Mouse (Mus musculus): ENCODE data around the gene Gm28308.
A peak's percentile ranks its signal among the peaks of the same experiment; 100 is the strongest.

The Gm28308 gene

DNA sequence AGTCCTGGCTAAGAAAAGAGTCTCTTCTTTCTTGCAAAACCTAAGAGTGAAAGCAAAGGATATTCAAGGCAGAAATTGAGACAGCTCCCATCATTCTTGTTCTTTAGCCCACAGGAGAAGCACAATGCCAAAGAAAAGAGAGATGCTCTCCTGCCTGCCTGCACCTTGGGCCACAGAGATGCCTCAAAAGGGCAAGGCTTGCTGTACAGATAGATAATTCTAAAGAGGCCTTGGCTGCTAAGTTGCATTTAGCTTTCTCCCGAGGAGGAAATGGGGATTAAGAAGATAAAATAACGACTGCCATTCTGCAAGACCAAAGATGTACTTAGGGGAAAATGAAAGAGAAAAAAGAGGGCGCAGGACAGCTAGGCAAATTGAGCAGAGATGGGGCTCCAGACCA lies 33.8 kb upstream of the Gm28308 start:
- no peak for DNase-seq (ENCODE audit: low read depth, low spot score)

DNA sequence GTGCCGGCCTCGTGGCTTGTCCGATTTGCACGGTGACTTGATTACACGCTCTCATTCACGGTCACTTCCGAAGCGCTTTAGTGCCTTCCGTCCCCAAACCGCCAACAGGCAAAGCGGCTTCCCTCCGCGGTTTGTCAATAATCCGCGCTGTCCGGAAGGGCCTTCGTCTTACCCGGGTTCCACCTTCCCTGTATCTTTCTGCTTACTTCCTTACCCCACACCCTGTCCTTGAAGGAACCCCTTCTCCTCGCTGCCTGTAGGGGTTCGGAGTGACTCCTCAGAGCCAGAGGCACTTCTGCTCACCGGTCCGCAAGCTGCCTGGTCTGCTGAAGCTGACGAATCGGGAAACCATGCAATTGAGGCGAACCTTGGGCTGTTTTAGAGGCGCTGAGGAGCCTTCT lies 33.3 kb upstream of the Gm28308 start:
- peak; percentile 49 for DNase-seq (ENCODE audit: low read depth, low spot score)

- DNase-seq (ENCODE audit: low read depth, low spot score) = no peak
Measured at GRCm38 (mm10) chr6:52245757-52246142, 32.6 kb upstream of the Gm28308 start, which contains the start of gene Hoxa11. Gene Hoxa11 (minus strand): TSS chr6:52245810.

DNA sequence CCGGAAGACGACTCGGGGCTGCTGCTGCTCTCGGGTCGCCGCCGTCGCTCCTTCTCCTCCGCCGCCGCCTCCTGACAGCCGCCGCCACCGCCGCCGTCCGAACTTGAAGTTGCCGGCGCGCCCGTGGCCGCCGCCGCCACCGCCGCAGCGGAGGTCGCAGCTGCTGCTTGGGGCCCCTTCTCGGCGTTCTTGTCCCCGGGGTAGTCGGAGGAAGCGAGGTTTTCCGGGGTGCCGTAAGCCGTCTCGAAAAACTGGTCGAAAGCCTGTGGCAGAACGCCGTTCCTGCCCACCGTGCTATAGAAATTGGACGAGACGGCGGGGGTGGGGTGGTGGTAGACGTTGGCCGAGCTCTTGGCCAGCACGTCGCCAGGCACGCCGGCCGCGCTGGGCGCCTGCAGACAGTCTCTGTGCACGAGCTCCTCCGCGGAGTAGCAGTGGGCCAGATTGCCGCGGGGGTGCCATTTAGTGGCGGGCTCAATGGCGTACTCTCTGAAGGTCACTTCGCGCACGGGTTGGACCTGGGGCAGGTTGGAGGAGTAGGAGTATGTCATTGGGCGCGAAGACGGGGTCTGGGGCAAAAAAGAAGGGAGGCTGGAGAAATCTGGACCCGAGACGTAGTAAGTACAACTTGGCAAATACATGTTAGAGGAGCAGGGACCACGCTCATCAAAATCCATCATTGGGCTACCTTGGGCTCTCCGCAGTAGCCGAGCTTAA lies 32.1 kb upstream of the Gm28308 start:
- DNase-seq (ENCODE audit: low read depth, low spot score) = peak; percentile 57

GRCm38 (mm10) chr6:52244471-52245039 lies 31.4 kb upstream of the Gm28308 start:
- no peak for DNase-seq (ENCODE audit: low read depth, low spot score)

- DNase-seq (ENCODE audit: low read depth, low spot score) = peak; percentile 26
Measured at GRCm38 (mm10) chr6:52243681-52244121, 30.6 kb upstream of the Gm28308 start.

GRCm38 (mm10) chr6:52242801-52243332 lies 29.7 kb upstream of the Gm28308 start:
- DNase-seq (ENCODE audit: low read depth, low spot score) = peak; percentile 38

DNA sequence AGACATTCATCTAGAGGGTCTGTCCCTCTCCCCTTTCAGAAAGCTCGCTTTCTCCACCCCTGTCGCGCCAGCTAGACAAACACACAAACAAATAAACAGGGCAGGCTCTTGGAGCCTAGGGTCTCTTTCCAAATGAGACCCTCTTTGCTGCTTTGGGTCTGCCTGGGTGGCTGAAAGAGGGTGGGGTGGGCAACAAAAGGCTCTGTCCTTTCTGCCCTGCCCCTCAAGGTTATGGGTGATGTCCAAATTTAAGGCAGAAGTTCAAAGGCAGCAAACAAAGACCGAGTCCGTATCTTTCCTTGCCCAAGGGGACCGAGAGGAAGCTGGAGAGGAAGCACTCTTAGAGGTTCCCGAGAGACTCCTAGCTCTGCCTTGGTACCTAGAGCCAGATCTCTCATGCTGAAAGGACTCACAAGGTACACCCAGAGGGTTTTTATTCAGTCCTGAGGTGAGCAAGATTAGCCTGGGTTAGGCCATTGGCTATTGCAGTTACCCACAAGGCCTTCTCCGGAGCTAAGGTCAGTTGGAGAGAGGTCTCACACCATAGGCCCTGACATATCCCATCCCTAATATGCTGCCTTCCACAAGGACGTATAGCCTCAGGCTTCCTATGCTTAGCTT lies 28.0 kb upstream of the Gm28308 start:
- DNase-seq (ENCODE audit: low read depth, low spot score) = no peak

- peak; percentile 85 for DNase-seq (ENCODE audit: low read depth, low spot score)
Measured at GRCm38 (mm10) chr6:52240389-52241000, 27.4 kb upstream of the Gm28308 start, which contains the start of gene Hoxa10. Gene Hoxa10 (minus strand): TSS chr6:52240854.

- no peak for DNase-seq (ENCODE audit: low read depth, low spot score)
Measured at GRCm38 (mm10) chr6:52239625-52240388, 26.7 kb upstream of the Gm28308 start.

DNA sequence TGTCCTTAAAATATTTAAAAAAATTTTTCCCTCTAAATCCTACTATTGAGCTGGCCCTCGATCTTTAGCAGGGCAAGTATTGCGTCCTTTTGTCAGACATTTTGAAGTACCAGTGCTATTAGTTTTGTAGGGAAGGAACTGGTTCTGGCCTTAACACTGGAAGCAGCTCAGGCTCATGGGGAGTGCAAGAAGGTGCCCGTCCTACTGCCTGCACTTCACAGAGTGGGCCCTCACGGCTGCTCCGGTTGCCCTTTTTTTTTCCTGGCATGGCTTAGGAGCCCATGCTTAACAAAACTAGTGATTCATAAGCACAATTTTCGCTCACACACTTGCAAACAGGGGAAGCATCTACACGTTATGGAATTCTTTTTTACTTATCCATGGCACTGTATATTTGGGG lies 25.8 kb upstream of the Gm28308 start:
- no peak for DNase-seq (ENCODE audit: low read depth, low spot score)

DNA sequence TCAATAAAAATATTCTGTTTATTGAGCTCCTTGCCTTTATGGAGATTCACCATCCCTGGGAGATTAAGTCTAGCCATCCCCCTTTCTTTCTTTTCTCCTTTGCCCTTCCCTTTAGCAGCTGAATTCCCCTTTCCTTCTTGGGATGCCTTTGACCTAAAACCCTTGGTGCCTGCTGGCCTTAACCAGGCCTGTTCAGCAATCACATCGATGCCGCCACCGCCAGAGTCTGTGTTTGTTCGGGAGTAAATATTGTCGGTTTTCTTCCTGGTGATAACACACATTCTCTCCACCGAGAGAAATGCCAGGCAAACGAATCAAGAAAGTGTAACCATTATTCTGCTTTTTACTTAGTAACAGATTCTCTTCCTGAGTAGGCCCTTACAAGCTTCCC lies 25.0 kb upstream of the Gm28308 start:
- no peak for DNase-seq (ENCODE audit: low read depth, low spot score)

DNA sequence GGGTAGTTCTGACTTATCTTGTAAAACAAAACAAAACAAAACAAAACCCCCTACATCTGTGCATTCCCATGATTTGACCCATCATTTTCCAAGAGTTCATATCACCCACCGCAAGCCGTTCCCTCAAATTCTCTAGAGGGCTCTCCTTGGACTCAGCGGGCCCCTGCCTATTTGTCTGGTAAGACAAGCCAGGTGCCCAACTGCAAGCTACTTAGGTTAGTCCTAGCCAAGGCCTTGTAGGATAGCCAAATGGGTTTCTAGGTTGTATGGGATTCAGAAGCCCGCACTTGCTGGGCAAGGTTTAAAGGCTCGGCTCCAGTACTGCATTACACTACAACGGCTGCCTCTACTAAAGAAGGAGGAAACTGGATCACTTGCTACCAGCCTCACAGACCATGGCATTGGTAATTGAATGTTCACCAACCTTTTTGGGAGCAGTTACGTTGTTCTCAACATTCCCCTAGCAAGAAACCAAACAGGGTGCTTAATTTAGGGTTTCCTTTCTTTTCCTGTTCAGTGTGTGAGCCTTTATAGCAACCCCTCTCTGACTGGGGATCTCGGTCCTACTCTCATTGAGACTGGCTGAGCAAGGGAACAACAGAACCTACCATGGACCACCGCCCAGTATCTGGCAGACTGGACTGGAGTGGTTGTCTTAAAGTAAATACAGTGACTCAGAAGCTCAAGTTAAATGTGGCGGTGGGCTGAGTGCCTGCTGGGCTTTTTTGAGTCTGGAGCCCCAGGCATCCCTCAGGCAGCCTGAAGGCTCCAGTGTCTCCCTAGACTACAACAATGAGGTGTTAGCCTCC lies 24.4 kb upstream of the Gm28308 start:
- DNase-seq (ENCODE audit: low read depth, low spot score) = no peak

DNA sequence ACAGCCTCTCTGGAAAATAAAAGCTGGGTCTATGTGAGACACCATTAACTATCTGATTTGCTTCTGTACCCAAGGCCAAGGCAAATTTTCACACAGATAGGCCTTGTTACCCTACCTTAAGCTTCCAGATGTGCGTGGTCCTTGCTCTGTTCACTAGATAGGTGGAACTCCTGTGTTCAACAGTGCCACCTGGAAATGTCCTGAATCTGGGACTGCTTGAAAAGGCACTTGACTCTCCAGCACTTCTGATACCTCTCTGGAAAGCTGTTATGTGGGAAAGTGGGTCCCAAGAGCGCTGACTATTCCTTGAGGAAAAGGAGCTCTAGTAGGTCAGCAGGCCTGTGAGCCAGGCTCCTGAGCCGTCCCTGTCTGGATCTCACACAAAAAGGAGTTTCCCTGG lies 23.7 kb upstream of the Gm28308 start:
- DNase-seq (ENCODE audit: low read depth, low spot score) = no peak

DNA sequence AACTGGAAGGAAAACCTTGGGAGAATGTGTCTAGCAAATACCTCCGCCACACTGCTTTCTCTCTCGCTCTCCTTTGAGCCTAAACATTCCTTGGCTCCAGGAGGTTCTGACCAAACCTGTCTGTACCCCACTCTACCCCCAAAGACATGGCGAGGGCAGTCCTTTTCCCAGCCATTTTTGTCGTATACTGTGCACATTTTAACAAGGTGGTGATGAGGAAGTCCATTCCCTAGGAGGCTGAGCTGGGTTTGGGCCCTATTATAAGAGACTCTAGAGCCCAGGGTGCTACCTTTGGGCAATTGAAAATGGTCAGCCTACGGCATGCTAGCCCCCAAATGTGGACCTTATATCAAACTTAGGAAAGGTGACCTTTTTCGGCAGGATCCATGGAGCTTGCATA lies 22.7 kb upstream of the Gm28308 start:
- no peak for DNase-seq (ENCODE audit: low read depth, low spot score)

GRCm38 (mm10) chr6:52235267-52235666 lies 22.1 kb upstream of the Gm28308 start:
- no peak for DNase-seq (ENCODE audit: low read depth, low spot score)

DNA sequence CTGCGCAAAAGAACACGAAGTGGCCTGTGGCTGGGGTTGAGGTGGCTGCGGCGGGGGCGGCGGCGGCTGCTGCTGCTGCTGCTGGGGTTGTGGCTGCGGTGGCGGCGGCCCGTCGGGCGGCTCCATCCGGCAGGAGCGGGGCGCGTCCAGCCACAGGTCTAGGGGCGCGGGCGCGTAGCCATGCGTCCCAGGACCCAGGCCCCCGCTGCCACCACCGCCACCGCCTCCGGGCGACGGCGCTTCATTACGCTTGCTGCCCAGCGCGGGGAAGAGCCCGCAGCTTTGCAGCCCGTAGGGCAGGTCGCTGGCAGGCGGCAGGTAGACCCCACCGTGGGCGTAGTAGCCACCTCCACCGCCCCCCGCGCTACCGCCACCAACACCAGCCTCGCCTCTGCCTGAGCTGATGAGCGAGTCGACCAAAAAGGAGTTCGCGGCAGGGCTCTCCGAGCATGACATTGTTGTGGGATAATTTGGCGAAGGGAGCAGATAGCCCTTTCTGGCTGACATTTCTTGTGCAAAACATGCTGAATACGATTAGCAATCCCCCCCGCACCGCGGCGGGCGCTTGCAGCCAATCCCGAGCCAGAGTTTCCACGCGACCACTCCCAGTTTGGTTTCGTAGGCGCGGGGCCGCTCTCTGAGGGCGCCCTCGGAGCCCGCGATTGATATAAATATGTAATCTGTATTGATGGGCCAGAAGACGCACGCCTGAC lies 21.4 kb upstream of the Gm28308 start:
- DNase-seq (ENCODE audit: low read depth, low spot score) = peak; percentile 54

GRCm38 (mm10) chr6:52233546-52234427 lies 20.6 kb upstream of the Gm28308 start:
- peak; percentile 55 for DNase-seq (ENCODE audit: low read depth, low spot score)

GRCm38 (mm10) chr6:52232984-52233545 lies 19.9 kb upstream of the Gm28308 start:
- no peak for DNase-seq (ENCODE audit: low read depth, low spot score)
